Mouse (Mus musculus): ENCODE measurements at regions not wholly inside any gene's neighbourhood (a gene's known extent, or its start where the extent isn't known, plus 50 kb on each side); places are given as distances from the start of the nearest gene placed in this dataset.

GRCm38 (mm10) chr1:21132340-21132739, 53.3 kb upstream of the Tram2 start:
- no peak for DNase-seq (ENCODE audit: low spot score in 2 of 2)

GRCm38 (mm10) chr1:21146961-21147360, 67.9 kb upstream of the Tram2 start:
- no peak for DNase-seq (ENCODE audit: low spot score in 2 of 2)

- DNase-seq (ENCODE audit: low spot score in 2 of 2), result peak; percentile 61 to 77
Measured at GRCm38 (mm10) chr1:21161742-21162141, 56.6 kb upstream of the Tmem14a start.

GRCm38 (mm10) chr1:21166287-21166733, 52.1 kb upstream of the Tmem14a start:
- DNase-seq (ENCODE audit: low spot score in 2 of 2), result peak; percentile 79 to 87

- no peak for DNase-seq (ENCODE audit: low spot score in 2 of 2)
Measured at GRCm38 (mm10) chr1:21166762-21167161, 51.6 kb upstream of the Tmem14a start.
